Mouse (Mus musculus) layer of hippocampus, adult 18-20 months (tissue): ENCODE measurements around the gene Wnt3a. TPM values are rescaled to one million over a fixed set of nuclear protein-coding genes. Genes with fewer than 3 reads are reported as not detected.
"Not testable (repeated sequence)": the region's sequence is repeated elsewhere in the genome, so short reads cannot be mapped to it uniquely, and the experiment has no call there.

ENCODE experiments used
- DNase-seq, 2 experiments: peaks; one replicate each; pipeline ENCODE4 v3.0.0; 2022; ENCODE audit warnings: low spot score in 2 of 2
- total RNA-seq, 2 experiments: library from RNA; stranded (reverse); gene quantifications; 2 replicates each; pipeline ENCODE4 v1.2.3; 2021

Wnt3a gene
- total RNA-seq, 2 experiments from 2014 or later, result 0.25 TPM; not detected in 1

DNA sequence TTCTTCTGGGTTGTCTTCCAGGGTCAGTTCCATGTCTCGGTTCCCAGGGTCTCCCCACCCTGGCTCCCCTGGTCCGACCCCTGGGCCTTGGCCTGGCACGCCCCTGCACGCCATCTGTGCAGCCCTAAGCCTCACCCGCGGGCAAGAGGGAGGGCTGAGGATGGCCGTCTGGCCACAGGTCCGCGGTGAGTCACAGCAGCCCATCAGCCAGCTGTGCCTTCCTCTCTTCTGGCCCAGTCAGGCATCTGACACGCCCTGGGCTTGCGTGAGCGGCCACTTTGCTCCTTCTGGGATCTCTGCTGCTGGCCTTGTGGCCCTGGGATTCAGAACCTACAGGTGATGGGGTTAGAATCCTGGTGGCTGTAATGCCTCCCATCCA lies 17.6 kb upstream of the Wnt3a start:
- no peak for DNase-seq

DNA sequence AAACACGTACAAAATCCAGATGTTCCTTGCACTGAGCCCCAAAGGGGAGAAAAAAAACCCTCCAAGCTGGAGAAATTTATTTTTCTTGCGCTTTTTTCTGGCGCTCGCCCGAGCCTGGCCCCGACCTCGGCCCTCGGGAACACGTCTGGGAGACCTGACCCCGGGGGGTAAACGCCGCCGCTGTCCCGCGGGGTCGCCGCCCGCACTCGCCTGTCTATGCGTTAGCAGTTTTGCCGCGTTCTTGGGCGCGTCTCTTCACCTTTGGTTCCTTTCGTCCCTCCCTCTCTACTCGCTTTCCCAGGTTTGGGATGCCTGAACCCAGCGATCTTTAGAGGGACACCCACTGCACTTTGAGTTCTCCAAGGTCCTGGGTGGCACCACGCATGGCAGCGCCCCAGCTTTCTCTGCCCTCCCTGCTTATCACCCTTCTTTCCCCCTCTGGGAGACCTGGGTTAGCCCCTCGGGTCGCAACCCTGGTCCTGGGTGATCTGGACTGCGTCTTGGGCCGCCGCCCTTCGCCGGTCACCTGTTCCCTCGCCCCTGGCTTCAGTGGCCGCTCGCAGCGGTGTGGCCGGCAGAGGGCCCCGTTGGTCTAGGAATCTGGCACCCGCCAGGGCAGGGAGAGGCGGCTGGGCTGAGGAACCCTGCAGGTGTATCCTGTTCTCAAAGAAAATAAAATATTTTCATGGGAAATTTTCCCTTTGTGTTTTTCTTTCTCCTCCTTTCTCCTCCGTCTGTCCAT lies 17.0 kb upstream of the Wnt3a start:
- DNase-seq, result peak; percentile 53 to 74

DNA sequence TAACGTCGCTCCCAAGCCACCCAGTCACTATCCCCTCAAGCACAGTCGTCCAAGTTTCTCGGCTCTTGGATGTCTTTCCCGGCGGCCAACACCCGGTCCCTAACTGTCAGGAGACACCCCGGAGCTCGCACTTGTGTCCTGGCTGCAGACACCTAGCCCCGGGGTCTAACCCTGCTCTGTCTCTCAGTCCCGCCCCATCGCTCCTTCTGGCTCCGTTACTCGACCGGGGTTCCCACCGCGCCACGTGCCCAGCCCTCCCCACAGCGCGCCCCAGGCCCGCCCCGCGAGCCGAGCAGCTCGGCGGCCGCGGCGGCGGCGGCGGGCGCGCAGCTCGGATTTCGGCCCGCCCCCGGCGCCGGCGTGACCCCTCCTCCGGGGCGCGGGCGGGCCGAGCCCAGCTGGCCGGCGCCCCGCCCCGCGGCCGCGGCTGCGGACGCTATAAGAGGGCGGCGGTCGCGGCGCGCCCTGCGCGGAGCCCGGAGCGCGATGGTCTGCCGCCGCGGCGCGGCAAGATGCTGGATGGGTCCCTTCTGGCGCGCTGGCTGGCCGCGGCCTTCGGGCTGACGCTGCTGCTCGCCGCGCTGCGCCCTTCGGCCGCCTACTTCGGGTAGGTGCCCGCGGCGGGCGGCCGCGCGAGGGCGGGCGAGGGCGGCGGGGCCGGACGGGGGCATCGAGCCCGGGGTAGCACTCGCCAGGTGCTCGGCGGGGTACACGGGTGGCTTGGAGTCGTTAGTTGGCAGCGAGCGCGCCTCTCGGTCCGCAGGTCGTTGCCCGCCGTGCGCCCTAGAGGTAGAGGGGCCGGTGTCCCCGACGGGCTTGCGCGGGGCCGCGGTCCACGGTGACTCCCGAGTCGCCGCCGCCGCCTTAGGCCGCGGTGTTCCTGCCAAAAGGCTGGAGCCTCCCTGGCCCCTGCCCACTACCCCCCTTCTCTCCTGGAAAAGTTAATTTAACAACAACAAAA lies 16.2 kb upstream of the Wnt3a start, which contains the start of gene Wnt9a:
Gene Wnt9a, plus strand, starts transcription at position 468 of the 961 bp plus-strand sequence.
- DNase-seq, result no peak

DNA sequence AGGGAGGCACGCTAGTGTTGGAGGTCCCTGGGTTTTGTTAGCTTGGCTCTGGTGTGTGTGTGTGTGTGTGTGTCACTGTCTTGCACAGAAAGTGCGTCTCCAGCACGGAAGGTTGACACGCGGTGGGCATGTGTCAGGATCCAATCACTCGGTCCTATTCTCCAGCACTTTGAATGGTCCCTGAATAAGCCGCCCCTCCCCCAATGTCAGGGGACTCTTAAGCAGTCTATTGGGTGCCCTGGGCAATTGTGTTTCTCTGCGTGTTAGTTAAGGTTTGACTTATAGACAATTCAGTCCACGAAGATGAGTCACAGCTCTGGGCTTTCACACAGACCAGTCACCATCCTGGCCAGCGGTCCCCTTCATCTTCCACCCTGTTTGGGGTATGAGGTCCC lies 15.3 kb upstream of the Wnt3a start:
- DNase-seq, result no peak

DNA sequence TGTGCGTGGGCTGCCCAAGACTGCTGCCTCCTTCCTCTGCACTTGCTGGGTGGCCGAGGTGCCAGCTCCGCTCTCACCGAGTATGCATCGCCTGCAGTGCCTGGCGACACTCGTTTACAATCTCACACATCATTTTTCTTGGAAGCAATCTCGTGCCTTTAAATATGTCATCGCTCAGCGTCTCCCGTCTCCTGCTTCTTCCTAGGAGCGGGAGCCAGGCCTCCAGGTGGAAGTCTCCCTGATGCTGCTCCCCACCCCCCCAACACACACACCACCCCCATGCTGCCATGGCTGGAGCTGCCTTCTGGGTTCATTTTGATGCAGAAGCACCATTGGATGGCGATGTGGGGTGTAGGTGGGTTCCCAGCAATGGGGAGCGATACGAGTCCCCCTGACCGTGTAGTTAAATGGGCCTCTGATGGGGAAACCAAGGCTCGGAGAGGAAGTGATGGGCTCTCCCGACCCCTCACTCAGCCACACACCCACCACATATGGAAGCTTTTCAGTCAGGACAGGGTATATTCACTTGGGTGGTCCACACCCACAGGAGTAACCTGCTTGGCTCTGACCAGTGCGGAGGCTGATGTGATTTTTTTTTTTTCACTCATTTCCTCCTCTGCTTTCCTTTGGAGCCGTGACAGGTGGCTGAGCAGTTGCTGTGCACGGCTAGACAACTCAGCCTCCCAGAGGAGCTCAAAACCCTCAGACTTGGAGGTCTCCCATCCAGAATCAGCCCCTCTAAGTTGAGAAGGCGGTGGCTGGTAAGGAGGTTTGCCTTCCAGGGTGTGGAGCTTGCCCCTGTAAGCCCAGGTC lies 14.7 kb upstream of the Wnt3a start:
- no peak for DNase-seq

DNA sequence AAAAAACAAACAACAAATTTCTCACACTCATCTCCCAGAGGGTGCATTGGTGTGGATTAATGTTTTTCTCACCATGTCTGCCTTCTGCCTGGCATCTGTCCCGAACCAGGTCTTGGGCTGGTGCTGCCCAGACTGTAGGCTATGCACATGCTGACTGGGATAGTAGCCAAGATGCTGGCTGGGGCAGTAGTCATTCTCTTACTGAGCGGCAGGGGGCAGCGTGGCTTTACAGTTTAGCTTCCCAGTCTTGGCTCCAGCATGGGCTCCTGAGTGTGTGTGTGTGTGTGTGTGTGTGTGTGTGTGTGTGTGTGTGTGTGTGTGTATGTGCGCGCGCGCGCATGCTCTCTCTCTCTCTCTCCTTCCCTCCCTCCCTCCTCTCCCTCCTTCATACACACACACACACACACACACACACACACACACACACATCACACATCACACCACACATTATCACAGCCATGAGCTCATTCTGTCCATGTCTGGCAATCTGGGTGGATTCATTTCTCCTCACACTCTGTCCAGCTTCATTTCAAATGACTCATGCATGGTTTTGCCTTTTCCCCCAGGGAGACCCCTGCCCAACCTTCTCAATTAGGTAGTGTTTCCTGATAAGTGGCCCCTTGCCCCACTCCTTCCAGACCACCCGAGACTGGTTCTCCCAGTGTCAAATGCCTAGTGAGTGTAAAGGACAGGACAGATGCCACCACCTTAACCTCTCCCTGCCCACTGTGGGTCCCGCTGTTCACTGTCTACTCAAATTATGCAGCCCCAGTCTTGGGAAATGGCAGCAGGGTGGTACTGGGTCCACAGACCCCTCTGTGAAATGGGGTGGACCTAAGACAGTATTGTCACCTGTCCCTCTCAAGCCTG lies 12.4 kb upstream of the Wnt3a start:
- peak; percentile 72 to 93 for DNase-seq

DNA sequence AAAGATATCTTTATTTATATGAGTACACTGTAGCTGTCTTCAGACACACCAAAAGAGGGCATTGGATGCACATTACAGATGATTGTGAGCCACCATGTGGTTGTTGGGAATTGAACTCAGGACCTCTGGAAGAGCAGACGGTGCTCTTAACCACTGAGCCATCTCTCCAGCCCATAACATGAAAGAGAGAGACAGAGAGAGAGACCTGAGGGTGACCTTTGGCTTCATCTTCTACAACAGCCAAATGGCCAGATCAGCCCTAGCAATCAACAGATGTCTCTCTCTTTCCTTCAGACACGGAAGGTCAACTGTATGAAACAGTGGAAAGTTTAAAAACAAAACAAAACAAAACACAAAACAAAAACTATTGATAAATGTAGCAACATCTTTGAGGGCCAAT lies 10.5 kb upstream of the Wnt3a start:
- DNase-seq, result not testable (repeated sequence)

DNA sequence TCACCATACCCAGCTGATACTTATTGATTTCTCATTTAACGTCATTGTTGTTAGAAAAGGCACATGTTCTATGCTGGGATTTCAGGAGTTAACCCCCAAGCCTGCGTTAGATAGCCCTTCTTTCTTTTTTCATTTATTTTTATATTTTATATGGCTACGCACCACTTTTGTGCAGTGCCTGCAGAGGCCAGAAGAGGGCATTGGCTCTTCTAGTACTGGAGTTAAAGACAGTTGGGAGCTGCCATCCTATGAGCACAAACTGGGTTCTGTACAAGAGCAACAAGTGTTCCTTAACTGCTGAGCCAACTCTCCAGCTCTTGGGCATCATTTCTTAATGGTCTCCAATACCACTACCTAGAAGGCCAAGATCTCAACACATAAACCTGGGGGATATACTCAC lies 9.6 kb upstream of the Wnt3a start:
- peak in 1 of 2 experiments; percentile 62 for DNase-seq

DNA sequence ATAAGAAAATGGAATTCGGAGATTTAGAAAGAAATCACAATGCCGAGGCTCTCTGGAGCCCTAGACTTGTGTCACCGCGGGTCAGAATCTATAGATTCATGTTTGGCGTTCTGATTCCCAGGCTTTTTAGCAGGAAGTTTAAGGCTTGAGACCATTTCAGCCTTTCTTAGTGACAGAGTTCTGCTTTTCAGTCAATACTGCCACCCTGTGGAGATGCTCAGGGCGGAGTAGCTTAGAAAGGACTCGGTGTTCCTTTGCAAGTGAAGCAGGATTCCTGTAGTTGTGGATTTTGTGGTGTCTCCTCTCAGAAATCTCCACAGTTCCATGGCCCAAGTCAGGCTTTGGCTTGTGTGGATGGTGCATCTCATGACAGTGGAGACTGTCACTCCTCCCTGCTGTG lies 7.4 kb upstream of the Wnt3a start:
- peak; percentile 43 to 87 for DNase-seq

DNA sequence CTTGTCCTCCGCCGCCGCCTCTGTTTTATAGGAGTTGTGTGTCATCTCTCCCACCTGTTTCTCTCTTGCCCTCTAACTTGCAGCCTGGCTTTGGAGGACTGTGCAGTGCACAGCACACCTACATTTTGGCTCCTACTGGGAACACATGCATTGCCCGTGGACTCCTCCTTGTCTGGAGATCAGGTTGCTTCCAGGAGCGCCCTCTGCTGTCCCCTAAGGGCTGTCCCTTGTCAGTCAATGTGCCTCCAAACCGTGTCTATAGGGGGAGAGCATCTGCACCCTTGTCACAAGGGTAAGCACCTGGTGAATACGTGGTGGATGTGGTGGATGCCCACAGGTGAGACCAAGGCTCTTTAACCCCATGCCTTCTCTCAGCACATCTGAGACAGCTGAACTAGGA lies 3.1 kb upstream of the Wnt3a start:
- DNase-seq, result no peak

DNA sequence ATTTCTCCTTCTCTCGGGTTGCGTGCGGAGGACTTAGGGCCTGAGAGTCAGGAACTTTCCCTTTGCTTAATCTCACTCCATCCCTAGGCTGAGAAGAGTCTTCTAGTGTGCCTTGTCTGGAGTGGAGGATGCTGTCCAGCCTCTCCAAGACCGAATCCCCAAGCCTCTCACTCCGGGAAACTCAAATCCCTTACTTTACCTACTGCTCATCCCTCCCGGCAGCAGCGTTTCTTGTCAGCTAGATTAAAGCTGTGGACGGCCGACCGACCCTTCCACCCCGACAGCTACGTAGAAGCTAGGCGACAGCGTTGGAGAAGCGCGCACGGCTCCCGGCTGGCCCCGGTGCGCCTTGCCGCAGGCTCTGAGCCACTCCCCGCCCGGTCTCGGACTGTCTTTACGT lies 846 bp downstream of the Wnt3a start:
- DNase-seq, result no peak

DNA sequence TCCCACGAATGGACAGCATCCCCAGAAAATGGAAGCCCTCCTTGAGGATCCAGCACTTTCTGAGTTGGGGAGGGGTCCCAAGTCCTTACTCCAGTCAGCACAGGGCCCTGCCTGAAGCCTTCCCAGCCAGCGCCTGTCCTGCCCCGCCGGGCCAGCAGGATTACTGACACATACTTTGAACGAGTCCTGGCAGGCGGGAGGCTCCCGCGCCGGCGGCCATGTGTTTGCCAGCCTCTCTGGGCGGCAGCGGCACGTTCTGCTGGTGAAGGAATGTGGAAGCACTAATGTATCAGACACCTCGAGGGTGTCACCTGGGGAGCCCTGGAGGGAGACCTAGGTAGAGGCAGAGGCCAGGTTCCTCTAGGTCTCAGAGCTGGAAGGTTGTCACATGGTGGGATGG lies 6.4 kb downstream of the Wnt3a start:
- DNase-seq, result no peak

DNA sequence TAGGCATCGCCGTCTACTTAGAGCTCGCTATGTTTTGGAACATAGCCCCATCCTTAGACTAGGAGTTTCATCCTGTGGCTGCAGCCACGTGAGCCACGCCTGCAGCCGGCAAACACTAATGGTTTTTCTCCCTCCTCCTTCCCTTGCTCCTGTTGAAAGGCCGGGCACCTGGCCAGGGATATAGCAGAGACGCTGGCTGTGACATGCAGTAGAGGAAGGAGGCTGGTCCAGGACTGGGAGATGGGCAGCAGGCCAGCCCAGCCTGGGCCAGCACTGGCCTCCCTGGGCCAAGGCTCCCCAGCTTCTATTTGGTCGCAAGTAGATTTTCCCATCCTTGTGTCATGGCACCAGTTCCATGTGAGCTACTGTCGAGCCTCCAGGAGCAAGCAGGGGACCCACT lies 7.6 kb downstream of the Wnt3a start:
- no peak for DNase-seq

DNA sequence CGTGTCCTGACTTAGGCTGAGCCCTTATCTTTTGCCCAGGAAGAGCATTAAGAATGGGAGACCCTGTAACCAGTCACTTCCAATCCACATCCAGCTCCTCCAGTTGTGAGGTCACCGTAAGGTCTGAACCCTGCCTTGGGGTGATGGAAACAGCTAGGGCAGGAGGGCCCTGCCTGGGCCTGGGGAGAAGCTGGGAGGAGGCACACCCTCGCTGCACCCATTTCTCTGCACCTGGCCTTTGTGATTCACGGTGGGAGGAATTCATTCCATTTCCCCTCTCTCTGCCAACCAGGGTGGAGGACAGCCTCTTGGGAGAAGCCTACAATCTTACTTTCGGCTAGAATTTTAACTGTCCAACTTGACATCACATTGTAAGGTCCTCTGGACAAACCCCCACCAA lies 8.4 kb downstream of the Wnt3a start:
- no peak for DNase-seq

DNA sequence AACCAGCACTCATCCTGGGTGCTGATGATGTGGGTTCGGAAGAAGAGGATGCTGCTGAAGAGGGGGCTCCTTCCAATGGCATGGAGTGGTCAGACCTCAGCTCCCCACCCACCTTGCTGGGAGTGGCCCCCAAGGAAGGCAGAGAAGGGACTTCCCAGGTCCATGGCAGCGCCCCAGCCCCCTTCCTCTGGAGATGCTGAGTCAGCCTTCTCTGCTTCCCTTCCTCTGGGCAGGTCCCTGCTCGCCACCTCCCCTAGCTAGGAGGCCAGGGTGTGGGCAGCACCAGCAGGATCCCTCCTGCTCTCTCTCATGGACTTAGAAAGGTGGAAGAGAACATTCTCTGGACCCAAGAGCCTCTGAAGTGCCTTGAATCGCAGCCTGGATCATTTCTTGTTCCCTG lies 12.5 kb downstream of the Wnt3a start:
- DNase-seq, result no peak

DNA sequence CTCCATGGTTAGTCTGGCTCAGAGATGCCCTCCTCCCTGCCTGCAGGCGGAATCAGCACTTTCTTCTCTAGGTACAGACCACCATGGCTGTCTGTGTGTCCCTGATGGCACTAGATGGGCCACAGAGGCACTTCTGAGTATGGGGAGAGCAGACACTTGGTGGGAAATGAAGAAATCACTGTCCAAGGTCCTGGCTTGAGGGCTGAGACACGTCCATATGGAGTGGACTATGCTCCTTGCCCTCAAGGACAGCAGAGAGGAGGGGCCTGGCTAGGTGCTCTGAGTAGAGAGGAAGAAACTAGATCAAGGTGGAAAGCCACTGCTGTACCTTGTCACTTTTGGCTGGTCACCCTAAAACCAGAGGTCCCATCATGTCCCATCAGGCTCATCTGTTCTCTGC lies 13.7 kb downstream of the Wnt3a start:
- no peak for DNase-seq

DNA sequence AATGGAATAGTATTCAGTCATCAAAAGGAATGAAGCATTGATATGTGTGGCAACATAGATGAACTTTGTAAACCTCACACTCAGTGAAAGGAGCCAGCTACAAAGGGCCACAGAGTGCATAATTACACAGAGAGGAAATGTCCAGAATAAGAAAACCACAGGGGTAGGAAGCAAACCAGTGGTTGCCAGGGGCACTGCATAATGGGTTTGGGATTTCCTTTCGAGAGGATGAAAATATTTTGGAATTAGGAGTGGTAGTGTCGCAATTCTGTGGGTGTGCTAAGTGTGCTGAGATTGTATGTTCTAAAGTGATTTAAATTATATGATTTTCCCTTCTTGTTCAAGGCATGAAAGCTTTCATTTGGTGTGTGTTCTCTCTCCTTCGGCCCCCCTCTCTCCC lies 16.4 kb downstream of the Wnt3a start:
- DNase-seq, result no peak

DNA sequence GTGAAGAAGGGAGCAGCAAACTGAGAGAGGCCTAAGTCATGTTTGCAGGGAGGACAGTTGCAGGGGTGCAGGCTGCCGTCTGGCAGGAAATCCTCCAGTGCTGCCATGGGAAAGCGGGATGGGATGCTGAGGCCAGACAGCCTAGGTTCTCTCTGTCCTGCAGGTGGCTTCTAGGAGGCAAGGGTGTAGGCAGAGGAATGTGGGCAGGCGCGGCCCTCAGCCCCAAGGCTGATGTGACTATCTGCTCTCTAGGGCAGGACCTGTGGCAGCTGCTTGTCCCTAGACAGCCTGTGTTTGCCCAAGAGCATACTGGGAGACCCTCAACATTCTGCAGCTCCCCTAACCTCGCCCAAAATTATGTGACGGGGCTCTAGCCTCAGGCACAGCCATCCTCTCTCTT lies 23.8 kb downstream of the Wnt3a start:
- no peak for DNase-seq

DNA sequence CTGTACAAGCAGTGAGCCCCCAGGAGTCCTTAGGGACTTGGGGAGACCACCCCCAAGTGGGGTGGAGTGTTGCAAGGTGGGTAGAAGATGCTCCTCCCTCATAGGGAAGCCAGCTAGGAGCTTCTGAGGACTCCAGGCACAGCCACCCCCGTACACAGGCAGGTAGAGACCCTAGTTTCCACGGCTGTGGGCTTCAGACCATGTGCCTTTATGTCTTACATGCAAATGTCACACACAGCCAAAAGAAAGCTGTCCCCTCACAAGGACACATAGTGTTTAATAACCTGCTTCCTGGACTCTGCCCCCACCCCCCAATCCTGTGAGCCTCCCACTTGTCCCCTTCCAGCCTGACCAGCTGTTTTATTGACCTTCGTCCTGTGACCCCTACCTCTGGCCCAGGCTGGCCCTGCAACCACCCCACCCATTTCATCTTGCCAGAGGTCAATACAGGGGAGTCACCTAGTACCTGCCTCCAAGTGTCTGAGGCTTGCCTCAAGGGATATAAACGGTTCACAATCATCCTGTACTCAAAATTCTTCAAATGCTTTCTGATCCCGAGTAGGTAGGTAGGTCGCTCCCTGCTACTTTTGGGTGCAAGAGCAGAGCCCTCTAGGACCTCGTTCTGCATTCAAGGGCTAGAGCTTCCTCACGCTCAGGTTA lies 25.3 kb downstream of the Wnt3a start:
- DNase-seq, result no peak

DNA sequence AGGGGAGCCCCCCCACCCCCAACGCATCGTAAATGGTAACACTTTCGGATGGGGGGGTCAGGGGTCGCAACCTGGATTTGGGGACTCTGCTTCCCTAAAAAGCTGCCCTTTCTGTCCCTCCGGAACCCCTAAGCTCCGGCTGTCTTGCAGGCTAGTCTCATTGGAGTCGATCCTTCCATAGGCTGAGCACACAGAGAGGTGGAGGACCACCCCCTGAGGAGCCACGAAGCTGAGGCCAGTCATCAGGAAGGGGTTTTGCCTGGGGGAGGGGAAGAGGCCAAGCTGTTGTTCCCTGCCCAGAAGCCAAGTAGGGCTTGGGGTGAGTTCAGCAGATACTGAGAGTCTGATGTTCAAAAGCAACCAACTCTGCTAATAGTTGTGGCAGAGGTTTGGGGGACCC lies 26.0 kb downstream of the Wnt3a start:
- no peak for DNase-seq
